Mouse (Mus musculus): ENCODE results near the gene Shank2.
A peak's percentile ranks its signal among the peaks of the same experiment; 100 is the strongest.

Shank2 gene

GRCm38 (mm10) chr7:144031611-144032010 lies 29.9 kb downstream of the Shank2 start:
- no peak for DNase-seq

- no peak for DNase-seq
Observed at GRCm38 (mm10) chr7:144037541-144037940, 35.8 kb downstream of the Shank2 start.

GRCm38 (mm10) chr7:144037966-144038669 lies 36.4 kb downstream of the Shank2 start:
- peak; percentile 68 to 78 for DNase-seq

- no peak for DNase-seq
Observed at GRCm38 (mm10) chr7:144038741-144039140, 37.0 kb downstream of the Shank2 start.

GRCm38 (mm10) chr7:144040328-144040727 lies 38.6 kb downstream of the Shank2 start:
- no peak for DNase-seq

GRCm38 (mm10) chr7:144052076-144052475 lies 50.3 kb downstream of the Shank2 start:
- DNase-seq, result peak; percentile 71 to 77

- peak in 1 of 2 experiments; percentile 27 for DNase-seq
Observed at GRCm38 (mm10) chr7:144055188-144055587, 53.5 kb downstream of the Shank2 start.

- peak in 1 of 2 experiments; percentile 9 for DNase-seq
Observed at GRCm38 (mm10) chr7:144055702-144056531, 54.2 kb downstream of the Shank2 start.

- no peak for DNase-seq
Observed at GRCm38 (mm10) chr7:144070162-144070949, 68.6 kb downstream of the Shank2 start.

- DNase-seq, result peak in 1 of 2 experiments; percentile 24
Observed at GRCm38 (mm10) chr7:144072219-144072618, 70.5 kb downstream of the Shank2 start.

- no peak for DNase-seq
Observed at GRCm38 (mm10) chr7:144072856-144073255, 71.1 kb downstream of the Shank2 start.

GRCm38 (mm10) chr7:144074718-144075117 lies 73.0 kb downstream of the Shank2 start:
- DNase-seq, result peak; percentile 56 to 78

GRCm38 (mm10) chr7:144078661-144079060 lies 76.9 kb downstream of the Shank2 start:
- DNase-seq, result peak in 1 of 2 experiments; percentile 65

GRCm38 (mm10) chr7:144079861-144080260 lies 78.1 kb downstream of the Shank2 start:
- DNase-seq, result peak; percentile 16 to 72

- peak; percentile 48 to 56 for DNase-seq
Observed at GRCm38 (mm10) chr7:144081448-144081847, 79.7 kb downstream of the Shank2 start.

GRCm38 (mm10) chr7:144081963-144082362 lies 80.2 kb downstream of the Shank2 start:
- DNase-seq, result peak; percentile 43 to 54

- DNase-seq, result no peak
Observed at GRCm38 (mm10) chr7:144087277-144087676, 85.5 kb downstream of the Shank2 start.

GRCm38 (mm10) chr7:144094132-144094531 lies 92.4 kb downstream of the Shank2 start:
- no peak for DNase-seq

- DNase-seq, result no peak
Observed at GRCm38 (mm10) chr7:144097314-144097713, 95.6 kb downstream of the Shank2 start.

- no peak for DNase-seq
Observed at GRCm38 (mm10) chr7:144102222-144102980, 100.7 kb downstream of the Shank2 start.

GRCm38 (mm10) chr7:144105952-144106351 lies 104.2 kb downstream of the Shank2 start:
- DNase-seq, result no peak

- no peak for DNase-seq
Observed at GRCm38 (mm10) chr7:144106352-144107011, 104.8 kb downstream of the Shank2 start.

All from kidney, postnatal 25 days (tissue).